Mouse (Mus musculus) layer of hippocampus, adult 18-20 months (tissue): ENCODE results near the gene AC109138.7. TPM values are rescaled to one million over a fixed set of nuclear protein-coding genes. Genes with fewer than 3 reads are reported as not detected.
"Not testable (repeated sequence)": the region's sequence is repeated elsewhere in the genome, so short reads cannot be mapped to it uniquely, and the experiment has no call there.

Experiments
- DNase-seq, 2 experiments: peaks; one replicate each; pipeline ENCODE4 v3.0.0; 2022; ENCODE audit warnings: low spot score in 2 of 2
- microRNA-seq, 2 experiments: library from miRNA; unstranded; fragments of <30 nt; microRNA quantifications; one replicate each; pipeline ENCODE4 v1.2.0; 2021
- total RNA-seq, 2 experiments: library from RNA; stranded (reverse); gene quantifications; 2 replicates each; pipeline ENCODE4 v1.2.3; 2021

The AC109138.7 gene
- total RNA-seq, 2 experiments from 2014 or later, result not detected

- no peak for DNase-seq
Observed at GRCm38 (mm10) chr19:4247010-4247409, 32.9 kb downstream of the AC109138.7 start.

DNA sequence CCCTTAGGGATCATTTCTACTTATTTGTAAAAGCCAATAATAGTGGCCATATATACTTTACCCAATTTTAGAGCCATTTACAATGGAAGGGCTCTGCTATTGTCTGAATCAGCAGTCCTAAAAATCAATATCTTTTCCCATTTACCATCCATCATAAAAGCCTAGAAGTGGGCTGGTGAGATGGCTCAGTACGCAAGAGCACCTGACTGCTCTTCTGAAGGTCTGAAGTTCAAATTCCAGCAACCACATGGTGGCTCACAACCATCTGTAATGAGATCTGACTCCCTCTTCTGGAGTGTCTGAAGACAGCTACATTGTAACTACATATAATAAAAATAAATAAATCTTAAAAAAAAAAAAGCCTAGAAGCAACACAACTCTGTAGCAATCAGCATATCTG lies 34.5 kb downstream of the AC109138.7 start:
- not testable (repeated sequence) for DNase-seq

DNA sequence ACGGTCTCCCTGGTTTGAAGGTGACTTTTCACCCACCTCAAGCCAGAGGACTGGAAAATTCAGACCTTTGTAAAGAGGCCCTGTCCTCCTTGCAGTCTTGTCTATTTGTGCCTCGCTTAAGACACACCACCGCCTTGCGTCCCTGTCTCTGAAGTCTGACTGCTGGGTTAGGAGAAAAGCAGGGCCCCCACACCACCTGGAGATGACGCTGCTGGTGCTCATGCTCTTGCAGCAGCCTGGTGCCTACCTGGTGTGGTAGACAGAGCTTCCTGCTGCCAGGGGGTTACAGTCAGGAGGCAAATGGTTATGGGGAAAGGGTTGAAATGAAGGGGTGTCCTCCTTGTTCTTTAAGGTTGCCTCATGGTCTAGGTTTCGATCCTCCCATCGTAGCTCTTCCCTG lies 40.1 kb downstream of the AC109138.7 start:
- no peak for DNase-seq

DNA sequence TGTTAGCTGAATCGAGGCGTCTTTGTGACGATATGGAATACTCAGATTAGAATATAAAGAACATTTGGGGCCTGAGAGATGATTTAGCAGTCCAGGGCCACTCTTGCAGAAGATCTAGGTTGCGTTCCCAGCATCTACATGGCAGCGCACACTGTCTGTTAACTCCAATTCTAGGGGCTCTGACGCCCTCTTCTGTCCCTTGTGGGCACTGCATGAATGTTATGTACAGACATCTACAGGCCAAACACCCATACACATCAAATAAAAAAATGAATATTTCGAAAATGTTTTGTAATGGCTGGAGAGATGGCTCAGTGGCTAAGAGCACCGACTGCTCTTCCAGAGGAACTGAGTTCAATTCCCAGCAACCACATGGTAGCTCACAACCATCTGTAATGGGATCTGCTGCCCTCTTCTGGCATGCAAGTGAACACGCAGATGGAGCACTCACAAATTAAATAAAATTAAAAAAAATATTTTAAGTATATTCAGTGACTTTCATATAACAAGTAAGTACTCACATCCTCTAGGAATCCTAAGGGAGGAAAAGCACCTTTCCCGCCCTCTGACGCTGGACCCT lies 41.5 kb downstream of the AC109138.7 start:
- DNase-seq, result no peak

- peak; percentile 89 to 98 for DNase-seq
Observed at GRCm38 (mm10) chr19:4257216-4257896, 43.2 kb downstream of the AC109138.7 start.

- no peak for DNase-seq
Observed at GRCm38 (mm10) chr19:4257897-4258252, 43.7 kb downstream of the AC109138.7 start.

DNA sequence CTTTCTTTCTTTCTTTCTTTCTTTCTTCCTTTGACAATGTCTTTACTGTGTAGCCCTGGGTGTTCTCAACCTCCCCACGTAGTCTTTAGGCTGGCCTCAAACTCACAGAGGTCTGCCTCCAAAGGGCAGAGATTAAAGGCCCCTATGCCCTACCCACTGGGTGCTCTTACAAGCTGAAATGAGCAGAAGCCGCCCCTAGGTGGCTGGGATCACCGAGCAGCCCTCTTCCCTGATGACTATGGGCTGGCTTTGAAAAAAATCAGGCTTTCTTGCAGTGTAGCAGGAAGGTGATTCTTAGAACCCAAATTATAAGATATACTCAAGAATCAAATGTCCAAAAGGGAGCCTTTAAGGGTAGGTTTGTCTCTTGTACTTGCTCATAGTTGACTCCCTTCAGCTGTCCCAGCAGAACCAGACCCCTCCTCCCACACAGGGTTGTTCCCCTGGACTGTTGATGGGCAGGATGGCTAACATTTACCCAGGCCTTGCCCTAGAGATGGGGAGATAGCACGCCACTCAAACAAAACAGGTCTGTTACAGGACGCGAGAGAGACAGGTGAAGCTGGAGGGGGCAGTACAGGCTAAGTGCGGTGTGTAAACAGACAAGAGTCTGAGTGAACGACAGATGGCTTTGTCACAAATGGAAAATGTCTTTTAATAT lies 47.0 kb downstream of the AC109138.7 start:
- no peak for DNase-seq

GRCm38 (mm10) chr19:4262756-4263155 lies 48.6 kb downstream of the AC109138.7 start:
- no peak for DNase-seq

DNA sequence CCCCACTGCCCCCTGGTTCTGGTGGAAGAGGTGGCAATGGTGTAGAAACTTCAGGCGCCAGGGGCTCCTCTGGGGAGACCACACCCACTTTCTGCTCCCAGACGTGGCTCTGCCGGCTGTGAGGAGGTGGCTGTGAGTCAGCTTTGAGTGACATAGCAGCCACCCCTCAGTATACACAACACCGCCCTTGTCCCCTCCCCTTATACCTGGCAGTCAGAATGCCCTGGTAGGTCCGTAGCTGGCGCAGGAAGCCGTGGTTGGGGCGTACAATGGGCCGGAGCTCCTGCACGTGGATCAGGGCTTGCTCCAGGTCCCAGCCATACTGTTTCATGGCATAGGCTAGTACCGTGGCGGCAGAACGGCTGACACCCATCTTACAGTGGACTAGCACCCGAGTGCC lies 49.5 kb downstream of the AC109138.7 start:
- DNase-seq, result no peak

- no peak for DNase-seq
Observed at GRCm38 (mm10) chr19:4264171-4264780, 50.1 kb downstream of the AC109138.7 start.

DNA sequence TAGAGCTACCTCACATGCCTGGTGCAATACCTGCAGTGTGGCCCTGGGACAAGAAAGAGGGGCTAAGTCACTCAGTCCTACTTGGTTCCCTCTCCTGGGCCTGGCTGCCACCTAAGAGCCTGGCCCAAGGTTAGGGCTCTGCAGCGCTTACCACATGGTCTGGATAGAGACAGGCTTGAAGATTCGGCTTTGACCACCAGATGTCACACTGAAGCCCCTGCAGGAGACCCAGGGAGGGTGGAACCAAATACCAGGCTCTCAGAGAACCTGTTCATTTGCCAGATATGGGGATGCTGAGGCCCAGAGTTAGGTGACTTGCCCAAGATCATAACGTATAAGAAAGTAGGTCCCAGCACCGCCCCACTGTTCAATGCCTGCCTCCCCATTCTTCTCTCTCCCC lies 51.8 kb downstream of the AC109138.7 start:
- no peak for DNase-seq

DNA sequence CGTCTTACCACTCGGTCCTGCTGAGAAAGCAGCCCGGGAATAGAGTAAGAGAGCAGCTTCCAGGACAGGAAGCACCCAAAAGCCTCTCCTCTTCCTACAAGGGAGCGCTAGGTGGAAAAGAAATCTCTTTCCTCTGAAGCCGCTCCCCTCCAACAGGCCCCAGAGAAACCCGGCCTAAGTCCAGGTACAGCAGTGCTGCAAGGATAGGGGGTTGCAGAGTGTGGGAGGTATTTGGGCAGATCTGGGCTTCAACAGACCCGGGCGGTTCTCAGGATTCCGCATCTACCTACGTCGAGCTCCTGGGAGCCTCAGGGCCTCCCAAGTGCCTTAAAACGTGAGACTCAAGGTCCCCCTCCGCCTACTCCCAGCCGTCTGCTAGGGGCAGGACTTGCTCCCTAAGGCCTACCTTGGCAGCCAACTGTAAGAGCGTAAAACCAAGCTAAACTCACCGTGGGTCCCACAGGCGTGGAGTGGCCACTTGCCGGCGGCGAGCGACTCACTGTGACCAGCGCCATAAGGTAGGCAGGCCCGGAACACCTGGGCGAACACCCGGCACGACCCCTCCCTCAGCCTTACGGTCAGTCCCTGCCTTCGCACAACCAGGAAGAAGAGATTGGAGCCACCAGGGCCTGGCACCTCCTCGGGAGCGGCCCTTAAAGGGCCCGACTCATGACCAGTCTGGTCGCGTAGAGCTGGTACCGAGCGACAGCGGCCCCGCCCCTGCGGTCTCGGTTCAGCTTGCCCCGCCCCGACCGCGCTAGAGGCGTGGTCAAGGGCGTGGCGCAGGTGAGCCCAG lies 54.6 kb downstream of the AC109138.7 start, which contains the start of gene Ssh3:
TSS of gene Ssh3 (minus strand) at position 615 of the 796 bp plus-strand sequence.
- peak; percentile 57 to 73 for DNase-seq

- no peak for DNase-seq
Observed at GRCm38 (mm10) chr19:4270187-4270586, 56.0 kb downstream of the AC109138.7 start.

DNA sequence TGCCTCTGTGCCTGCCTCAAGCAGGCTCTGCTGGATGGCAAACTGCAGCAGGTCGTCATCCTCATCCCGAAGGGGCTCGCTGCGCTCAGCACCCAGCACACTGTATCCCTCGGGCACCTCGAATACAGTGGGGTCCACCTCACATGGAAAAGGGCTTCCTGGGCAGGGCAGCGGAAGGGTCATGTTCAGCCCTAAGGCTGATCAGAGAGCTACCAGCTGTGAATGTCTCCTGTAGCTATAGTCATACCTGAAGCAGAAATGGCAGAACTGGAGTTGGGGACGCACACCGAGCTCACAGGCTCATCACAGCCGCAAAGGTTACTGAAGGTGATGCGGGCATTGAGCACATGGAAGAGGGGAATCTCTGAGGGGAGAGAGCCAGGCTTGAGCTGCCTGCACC lies 56.8 kb downstream of the AC109138.7 start:
- DNase-seq, result no peak

- DNase-seq, result no peak
Observed at GRCm38 (mm10) chr19:4279487-4279886, 65.3 kb downstream of the AC109138.7 start.

- DNase-seq, result no peak
Observed at GRCm38 (mm10) chr19:4280425-4280824, 66.3 kb downstream of the AC109138.7 start.

Small RNA genes within 50 kb of the gene (microRNA-seq; reads per million reads assigned to microRNA genes)
- gene Gm26115, result 0 reads per million in 2 experiments
- 5.3 to 5.7 reads per million in 2 experiments for gene Mir6985

Other genes starting within 250 kb of the AC109138.7 start
- gene Aldh3b2, start 242.0 kb upstream of the AC109138.7 start, total RNA-seq, result under 1 TPM; 0.53 to 0.99 TPM
- gene Acy3, start 227.8 kb upstream of the AC109138.7 start, total RNA-seq, result 1 to 10 TPM; 2.1 to 2.6 TPM
- not detected for gene Tbx10, start 221.6 kb upstream of the AC109138.7 start, total RNA-seq
- gene Nudt8, start 213.8 kb upstream of the AC109138.7 start, total RNA-seq, result 10 to 100 TPM in 1 of 2 experiments, 1 to 10 TPM in 1; 9.5 to 10.1 TPM
- 1 to 10 TPM in 1 of 2 experiments, under 1 TPM in 1; 0.97 to 1.3 TPM for gene Gm49405, start 213.7 kb upstream of the AC109138.7 start, total RNA-seq
- 1 to 10 TPM; 2.9 to 3.2 TPM for gene Doc2g, start 211.0 kb upstream of the AC109138.7 start, total RNA-seq
- 100 to 1,000 TPM; 257 TPM for gene Ndufv1, start 201.6 kb upstream of the AC109138.7 start, total RNA-seq
- gene Gstp1, start 176.4 kb upstream of the AC109138.7 start, total RNA-seq, result 100 to 1,000 TPM; 455 to 471 TPM
- 10 to 100 TPM; 44.0 to 76.5 TPM for gene Gstp2, start 168.3 kb upstream of the AC109138.7 start, total RNA-seq
- not detected for gene Gstp3, start 154.8 kb upstream of the AC109138.7 start, total RNA-seq
- not detected for gene Cabp2, start 132.8 kb upstream of the AC109138.7 start, total RNA-seq
- gene Cdk2ap2, start 117.2 kb upstream of the AC109138.7 start, total RNA-seq, result 10 to 100 TPM; 36.2 to 38.7 TPM
- 100 to 1,000 TPM; 174 to 181 TPM for gene Pitpnm1, start 114.4 kb upstream of the AC109138.7 start, total RNA-seq
- 100 to 1,000 TPM; 121 to 140 TPM for gene Aip, start 88.5 kb upstream of the AC109138.7 start, total RNA-seq
- not detected for gene Gpr152, start 74.6 kb upstream of the AC109138.7 start, total RNA-seq
- gene Cabp4, start 70.3 kb upstream of the AC109138.7 start, total RNA-seq, result under 1 TPM; 0.22 to 0.30 TPM
- gene Coro1b, start 65.7 kb upstream of the AC109138.7 start, total RNA-seq, result 10 to 100 TPM; 77.0 to 97.3 TPM
- gene Ptprcap, start 60.8 kb upstream of the AC109138.7 start, total RNA-seq, result 1 to 10 TPM; 1.6 to 2.5 TPM
- gene Rps6kb2, start 51.0 kb upstream of the AC109138.7 start, total RNA-seq, result 10 to 100 TPM; 32.7 to 38.3 TPM
- gene Carns1, start 38.9 kb upstream of the AC109138.7 start, total RNA-seq, result 1 to 10 TPM; 6.3 to 7.1 TPM
- 1 to 10 TPM in 1 of 2 experiments, under 1 TPM in 1; 0.52 to 1.0 TPM for gene Tbc1d10c, start 23.1 kb upstream of the AC109138.7 start, total RNA-seq
- 100 to 1,000 TPM; 268 TPM for gene Ppp1ca, start 22.3 kb upstream of the AC109138.7 start, total RNA-seq
- 1 to 10 TPM; 7.9 to 9.6 TPM for gene Rad9a, start 12.7 kb upstream of the AC109138.7 start, total RNA-seq
- gene Clcf1, start 119 bp upstream of the AC109138.7 start, total RNA-seq, result under 1 TPM; 0.38 to 0.57 TPM
- 10 to 100 TPM; 14.4 to 16.5 TPM for gene Pold4, start 17.5 kb downstream of the AC109138.7 start, total RNA-seq
- gene Ssh3, start 54.8 kb downstream of the AC109138.7 start, total RNA-seq, result 10 to 100 TPM; 49.5 to 49.6 TPM
- 10 to 100 TPM; 58.5 to 59.2 TPM for gene Ankrd13d, start 68.8 kb downstream of the AC109138.7 start, total RNA-seq
- 100 to 1,000 TPM; 184 to 192 TPM for gene Grk2, start 91.9 kb downstream of the AC109138.7 start, total RNA-seq
- gene Kdm2a, start 183.9 kb downstream of the AC109138.7 start, total RNA-seq, result 10 to 100 TPM; 74.2 to 88.4 TPM
- gene Rhod, start 225.1 kb downstream of the AC109138.7 start, total RNA-seq, result 1 to 10 TPM; 1.0 to 1.2 TPM